Mouse (Mus musculus) CH12.LX (cell line): ENCODE measurements at regions not wholly inside any gene's neighbourhood (a gene's known extent, or its start where the extent isn't known, plus 50 kb on each side); places are given as distances from the start of the nearest gene placed in this dataset.

ENCODE experiments used
- DNase-seq: peaks from one replicate; pipeline ENCODE4 v3.0.0-alpha.2; 2013; ENCODE audit errors: extremely low read depth
- H3K27ac ChIP-seq: 2 replicates; pipeline ENCODE4 v1.5.1; 2012; ENCODE audit warnings: low read depth, mild to moderate bottlenecking, control low read depth, moderate library complexity; ENCODE audit not compliant: insufficient read depth
- H3K27me3 ChIP-seq: replicated peaks from 2 replicates; pipeline ENCODE3; 2012; ENCODE audit warnings: inconsistent platforms
- H3K36me3 ChIP-seq, 2 experiments: replicated peaks in 1 of 2; 2 replicates each; pipeline versions ENCODE3 to v1.6.1; 2012; ENCODE audit warnings: inconsistent platforms in 1 of 2, low read length in 1 of 2, mild to moderate bottlenecking in 1 of 2, mixed read lengths in 1 of 2, moderate library complexity in 1 of 2; ENCODE audit not compliant: control insufficient read depth in 1 of 2, insufficient read depth in 1 of 2
- H3K4me1 ChIP-seq, 2 experiments: 2 replicates each; pipeline ENCODE4 v1.6.1; 2012; ENCODE audit warnings: inconsistent platforms in 1 of 2, moderate library complexity in 1 of 2; ENCODE audit not compliant: insufficient read depth in 2 of 2, control insufficient read depth in 1 of 2
- H3K4me2 ChIP-seq: 2 replicates; pipeline ENCODE4 v1.6.1; 2012; ENCODE audit warnings: low read depth, mild to moderate bottlenecking, control low read depth; ENCODE audit not compliant: poor library complexity, insufficient read depth, severe bottlenecking
- H3K4me3 ChIP-seq, 3 experiments: fragments of 150-350 bp in 1 of 3; sonication (generic) in 1 of 3; replicated peaks in 1 of 3; 2 replicates each; pipeline versions ENCODE3 to v1.5.1; 2011 to 2012; ENCODE audit warnings: low read depth in 2 of 3, low read length in 2 of 3, mild to moderate bottlenecking in 2 of 3, moderate library complexity in 2 of 3, control low read depth in 1 of 3, improper control_type of control experiment in 1 of 3, inconsistent platforms in 1 of 3, mixed read lengths in 1 of 3; ENCODE audit not compliant: poor library complexity in 1 of 3
- H3K79me2 ChIP-seq: replicated peaks from 2 replicates; pipeline ENCODE4 v1.6.1; 2012; ENCODE audit warnings: mild to moderate bottlenecking, moderate library complexity; ENCODE audit not compliant: control insufficient read depth, poor library complexity, insufficient read depth, severe bottlenecking; ENCODE audit errors: extremely low read depth
- H3K9ac ChIP-seq: 2 replicates; pipeline ENCODE4 v1.6.1; 2012; ENCODE audit warnings: low read depth, mild to moderate bottlenecking, control low read depth, moderate library complexity; ENCODE audit not compliant: insufficient read depth
- H3K9me3 ChIP-seq: replicated peaks from 2 replicates; pipeline ENCODE3; 2012; ENCODE audit warnings: low read length, inconsistent platforms, mixed read lengths
- CHD1 ChIP-seq: IDR thresholded peaks from 2 replicates; pipeline ENCODE4 v1.6.1; 2012; ENCODE audit warnings: low read depth, low read length, improper control_type of control experiment, inconsistent platforms
- CHD2 ChIP-seq: IDR thresholded peaks from 2 replicates; pipeline ENCODE4 v1.6.1; 2011; ENCODE audit warnings: low read length, improper control_type of control experiment
- CTCF ChIP-seq, 2 experiments: IDR thresholded peaks in 1 of 2; conservative IDR thresholded peaks in 1 of 2; 2 replicates each; pipeline ENCODE4 v1.5.1; 2011 to 2012; ENCODE audit warnings: low read depth in 2 of 2, low read length in 2 of 2, improper control_type of control experiment in 1 of 2, inconsistent platforms in 1 of 2, mild to moderate bottlenecking in 1 of 2, moderate library complexity in 1 of 2
- ELF1 ChIP-seq: IDR thresholded peaks from 2 replicates; pipeline ENCODE4 v1.6.1; 2014; ENCODE audit warnings: low read depth, mild to moderate bottlenecking, inconsistent platforms, low read length, improper control_type of control experiment
- EP300 ChIP-seq: IDR thresholded peaks from 2 replicates; pipeline ENCODE4 v1.6.1; 2011; ENCODE audit warnings: low read length, improper control_type of control experiment
- HCFC1 ChIP-seq: IDR thresholded peaks from 2 replicates; pipeline ENCODE4 v1.6.1; 2012; ENCODE audit warnings: low read depth, mild to moderate bottlenecking, inconsistent platforms, low read length, improper control_type of control experiment
- JUN ChIP-seq: IDR thresholded peaks from 2 replicates; pipeline ENCODE4 v1.6.1; 2011; ENCODE audit warnings: low read depth, mild to moderate bottlenecking, low read length, improper control_type of control experiment, moderate library complexity; ENCODE audit not compliant: insufficient read depth
- KAT2A ChIP-seq: IDR thresholded peaks from 2 replicates; pipeline ENCODE4 v1.6.1; 2012; ENCODE audit warnings: low read length, improper control_type of control experiment, inconsistent platforms; ENCODE audit not compliant: insufficient replicate concordance
- MAFK ChIP-seq: IDR thresholded peaks from 2 replicates; pipeline ENCODE4 v1.6.1; 2011; ENCODE audit warnings: low read length, improper control_type of control experiment; ENCODE audit not compliant: insufficient replicate concordance
- NELFE ChIP-seq: IDR thresholded peaks from 2 replicates; pipeline ENCODE4 v1.6.1; 2011; ENCODE audit warnings: low read depth, low read length, improper control_type of control experiment
- PAX5 ChIP-seq: IDR thresholded peaks from 2 replicates; pipeline ENCODE4 v1.6.1; 2012; ENCODE audit warnings: low read length, inconsistent platforms, mixed read lengths
- POLR2A ChIP-seq: IDR thresholded peaks from 2 replicates; pipeline ENCODE4 v1.6.1; 2011; ENCODE audit warnings: low read depth, mild to moderate bottlenecking, improper control_type of control experiment, low read length
- POLR2AphosphoS2 ChIP-seq: IDR thresholded peaks from 2 replicates; pipeline ENCODE4 v1.6.1; 2011; ENCODE audit warnings: low read depth, low read length, improper control_type of control experiment
- RAD21 ChIP-seq: IDR thresholded peaks from 2 replicates; pipeline ENCODE4 v1.6.1; 2011; ENCODE audit warnings: low read depth, mild to moderate bottlenecking, low read length, improper control_type of control experiment, moderate library complexity
- SIN3A ChIP-seq: IDR thresholded peaks from 2 replicates; pipeline ENCODE4 v1.6.1; 2012; ENCODE audit warnings: low read length, improper control_type of control experiment, inconsistent platforms
- SMC3 ChIP-seq: IDR thresholded peaks from 2 replicates; pipeline ENCODE4 v1.6.1; 2011; ENCODE audit warnings: low read depth, low read length, improper control_type of control experiment
- USF1 ChIP-seq: IDR thresholded peaks from 2 replicates; pipeline ENCODE4 v1.6.1; 2014; ENCODE audit warnings: low read depth, mild to moderate bottlenecking, inconsistent platforms, low read length, improper control_type of control experiment
- ZC3H11A ChIP-seq: IDR thresholded peaks from 2 replicates; pipeline ENCODE4 v1.6.1; 2012; ENCODE audit warnings: low read depth, mild to moderate bottlenecking, inconsistent platforms, low read length, improper control_type of control experiment
- dilution Hi-C: fragments of 300-500 bp; cut with MboI; formaldehyde crosslinking; loops from 2 replicates; pipeline ENCODE4 v1.14.3; 2020; ENCODE audit warnings: low sequenced_read_pairs; ENCODE audit not compliant: extremely low pct_unique_long_range_greater_than_20kb, extremely low pct_ligation_motif_present
- in situ Hi-C: fragments of 300-500 bp; cut with MboI; formaldehyde crosslinking; loops from 3 replicates; pipeline ENCODE4 v1.14.3; 2019; ENCODE audit warnings: low sequenced_read_pairs, low pct_ligation_motif_present, low pct_unique_long_range_greater_than_20kb, mixed read lengths

GRCm38 (mm10) chr8:127745221-127745620 lies 613.2 kb upstream of the Nrp1 start:
- no peak overlapping the region for H3K9ac ChIP-seq
- H3K9me3 ChIP-seq = no peaks in the 10 kb centered on the region
- no peak for TF ChIP-seq ELF1
- TF ChIP-seq ZC3H11A = no peak
- TF ChIP-seq SIN3A = no peak
- TF ChIP-seq CTCF (conservative IDR thresholded peaks at IDR 0.05 in 1 of 2, IDR thresholded peaks at IDR 0.05 in 1 of 2; ENCODE audit: low read depth in 2 of 2, low read length in 2 of 2) = no peak
- no peak for TF ChIP-seq POLR2A
- TF ChIP-seq CHD2 = no peak
- TF ChIP-seq PAX5 = no peak
- no peak for TF ChIP-seq RAD21
- no peak for TF ChIP-seq HCFC1
- no peak for TF ChIP-seq NELFE
- TF ChIP-seq USF1 = no peak
- TF ChIP-seq EP300 = no peak
- in situ Hi-C loops (no loop called here), dilution Hi-C loops (no loop called here)
- no peaks in the 10 kb centered on the region for H3K36me3 ChIP-seq
- H3K27ac ChIP-seq = no peak overlapping the region
- no peak for DNase-seq
- no peaks in the 10 kb centered on the region for H3K79me2 ChIP-seq
- H3K4me3 ChIP-seq = no peak overlapping the region
- no peaks in the 10 kb centered on the region for H3K27me3 ChIP-seq
- peaks cover 8 to 13% of the 10 kb centered on the region in 2 experiments for H3K4me1 ChIP-seq
- no peak overlapping the region for H3K4me2 ChIP-seq

GRCm38 (mm10) chr8:127746456-127746855 lies 611.9 kb upstream of the Nrp1 start:
- H3K27me3 ChIP-seq = no peaks in the 10 kb centered on the region
- peaks cover 8 to 13% of the 10 kb centered on the region in 2 experiments for H3K4me1 ChIP-seq
- dilution Hi-C loops (no loop called here), in situ Hi-C loops (no loop called here)
- H3K79me2 ChIP-seq = no peaks in the 10 kb centered on the region
- no peak overlapping the region for H3K4me3 ChIP-seq
- H3K36me3 ChIP-seq = no peaks in the 10 kb centered on the region
- no peaks in the 10 kb centered on the region for H3K9me3 ChIP-seq
- peak overlapping the region; percentile 24; the same call in 1 of the 2 replicates for H3K4me2 ChIP-seq
- TF ChIP-seq MAFK = no peak
- TF ChIP-seq SMC3 = no peak
- TF ChIP-seq KAT2A = no peak
- no peak overlapping the region for H3K27ac ChIP-seq
- H3K9ac ChIP-seq = no peak overlapping the region
- peak; percentile 30 for DNase-seq

GRCm38 (mm10) chr8:127752871-127753270 lies 605.5 kb upstream of the Nrp1 start:
- Histone ChIP-seq H3K79me2 (no peaks in the 10 kb centered on the region), H3K4me1 (peaks cover 0 to 3% of the 10 kb centered on the region in 2 experiments; a peak in 1 of 4 replicates), H3K27me3 (no peaks in the 10 kb centered on the region), H3K9ac (no peak overlapping the region), H3K36me3 (no peaks in the 10 kb centered on the region), H3K4me2 (no peak overlapping the region), H3K9me3 (no peaks in the 10 kb centered on the region), H3K4me3 (no peak overlapping the region), H3K27ac (no peak overlapping the region)
- TF ChIP-seq RAD21 (peak; percentile 48), CTCF (conservative IDR thresholded peaks at IDR 0.05 in 1 of 2, IDR thresholded peaks at IDR 0.05 in 1 of 2; ENCODE audit: low read depth in 2 of 2, low read length in 2 of 2) (peak in 1 of 2 experiments; percentile 55; a peak in 2 of 4 replicates), JUN (no peak), POLR2AphosphoS2 (no peak), CHD1 (no peak), SMC3 (peak; percentile 70)
- in situ Hi-C loops (no loop called here), dilution Hi-C loops (no loop called here)
- no peak for DNase-seq
